In the genomic region with DNA sequence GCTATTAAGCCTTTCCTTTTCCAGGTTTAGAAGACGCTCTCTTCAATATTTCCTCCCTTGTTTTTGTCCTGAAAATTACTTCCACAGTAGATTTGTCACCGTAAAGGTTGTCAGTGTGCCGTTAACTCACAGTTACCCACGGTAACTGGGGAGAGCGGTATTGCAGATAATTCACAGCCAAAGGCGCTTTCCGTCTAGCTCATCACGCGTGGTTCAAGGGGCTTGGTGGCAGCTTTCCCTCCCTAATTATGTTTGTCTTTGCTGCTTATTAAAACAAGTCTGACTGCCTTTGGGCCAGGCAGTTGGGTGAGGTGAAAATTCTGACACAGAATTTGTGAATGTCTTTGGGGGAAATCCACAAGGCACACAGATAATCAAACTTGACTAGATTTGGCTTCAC, we compare ENCODE assay signal across 16 mouse cellular contexts.
A peak's percentile ranks its signal among the peaks of the same experiment; 100 is the strongest.
DNase-seq lines count a peak whose midpoint lies in the region; ATAC-seq and TF ChIP-seq lines count a peak whose summit lies in the region.
"Had no signal": no experiment of that assay in that cellular context is flagged by ENCODE, and none has a peak within 500 bp of the region (broad histone marks: within the 10 kb centered on the region; RNA-seq: fewer than 3 reads in every experiment).

No protein-coding gene starts in this region.

- H3K36me3 ChIP-seq in hindbrain, embryonic 12.5 days, result 0 out of 2 replicates have a peak, but pooled peaks cover 14% of the 10 kb centered on the region
- H3K36me3 ChIP-seq in hindbrain, embryonic 11.5 days (ENCODE audit: control insufficient read depth, insufficient read depth, low read length), result no peaks in the 10 kb centered on the region
- peaks cover 5% of the 10 kb centered on the region for H3K36me3 ChIP-seq in forebrain, postnatal 0 days (ENCODE audit: insufficient read depth)
- no peaks in the 10 kb centered on the region; the same call in 1 of the 2 replicates for H3K36me3 ChIP-seq in midbrain, postnatal 0 days (ENCODE audit: insufficient read depth, low read length)
- H3K36me3 ChIP-seq: embryonic facial prominence, embryonic 15.5 days; G1E; limb, embryonic 15.5 days had no signal

- no peak for TF ChIP-seq POLR2A in cerebellum, adult 2 months (IDR thresholded peaks at IDR 0.05; ENCODE audit: borderline replicate concordance, insufficient read depth, low read length)

- no peak overlapping the region for H3K9ac ChIP-seq in hindbrain, embryonic 12.5 days
- no peak overlapping the region for H3K9ac ChIP-seq in hindbrain, embryonic 11.5 days (ENCODE audit: low read depth, low read length)
- H3K9ac ChIP-seq in forebrain, postnatal 0 days, result no peak overlapping the region
- H3K9ac ChIP-seq in midbrain, postnatal 0 days (replicated peaks; ENCODE audit: low read length, poor library complexity, severe bottlenecking), result no peak overlapping the region
- H3K9ac ChIP-seq: embryonic facial prominence, embryonic 15.5 days; limb, embryonic 15.5 days had no signal

- no peak overlapping the region for H3K27ac ChIP-seq in cerebellum, adult 2 months (ENCODE audit: insufficient read depth, low read length)
- H3K27ac ChIP-seq in hindbrain, embryonic 12.5 days, result peak overlapping the region; percentile 66
- H3K27ac ChIP-seq in hindbrain, embryonic 11.5 days (ENCODE audit: low read depth, low read length), result no peak overlapping the region
- H3K27ac ChIP-seq in forebrain, postnatal 0 days (ENCODE audit: low read depth, low read length), result no peak overlapping the region
- peak overlapping the region; percentile 57 for H3K27ac ChIP-seq in midbrain, postnatal 0 days (ENCODE audit: low read depth, low read length)
- H3K27ac ChIP-seq: embryonic facial prominence, embryonic 15.5 days; limb, embryonic 15.5 days had no signal

- H3K27me3 ChIP-seq in cerebellum, adult 2 months (ENCODE audit: control insufficient read depth, insufficient read depth, low read length), result no peaks in the 10 kb centered on the region
- H3K27me3 ChIP-seq in hindbrain, embryonic 12.5 days, result no peaks in the 10 kb centered on the region
- no peaks in the 10 kb centered on the region for H3K27me3 ChIP-seq in hindbrain, embryonic 11.5 days (ENCODE audit: control insufficient read depth, insufficient read depth, low read length)
- H3K27me3 ChIP-seq in forebrain, postnatal 0 days (ENCODE audit: insufficient read depth, low read length), result no peaks in the 10 kb centered on the region
- no peaks in the 10 kb centered on the region for H3K27me3 ChIP-seq in midbrain, postnatal 0 days (ENCODE audit: insufficient read depth, low read length)
- H3K27me3 ChIP-seq: embryonic facial prominence, embryonic 15.5 days; limb, embryonic 15.5 days had no signal

- DNase-seq in cerebellum, adult 2 months, result no peak
- no peak for DNase-seq in cerebellum, adult 9-10 months
- no peak for DNase-seq in hindbrain, embryonic 11.5 days (ENCODE audit: low spot score)
- DNase-seq in forebrain, postnatal 0 days, result no peak
- no peak for DNase-seq in midbrain, postnatal 0 days (ENCODE audit: low spot score)
- DNase-seq in adrenal gland, postnatal 14 days, result no peak
- DNase-seq in yolk sac, embryonic 10.5 days (ENCODE audit: low spot score), result no peak
- DNase-seq: embryo, embryonic 11 days; kidney, adult 9 months; lung, postnatal 10 days had no signal

- ATAC-seq in hindbrain, embryonic 12.5 days (ENCODE audit: low FRiP score), result no peak
- no peak for ATAC-seq in hindbrain, embryonic 11.5 days (ENCODE audit: low FRiP score)
- peak; percentile 33; the same call in 1 of the 2 replicates for ATAC-seq in forebrain, postnatal 0 days
- ATAC-seq in midbrain, postnatal 0 days (ENCODE audit: low FRiP score), result 0 out of 2 replicates have a peak, but pooled peaks have one; percentile 14
- ATAC-seq: CD4-positive, CD25-positive, alpha-beta regulatory T cell, adult 4 months had no signal

- peaks cover 4% of the 10 kb centered on the region for H3K4me1 ChIP-seq in cerebellum, adult 2 months (ENCODE audit: control insufficient read depth, insufficient read depth, low read length)
- peaks cover 37% of the 10 kb centered on the region for H3K4me1 ChIP-seq in hindbrain, embryonic 12.5 days
- H3K4me1 ChIP-seq in hindbrain, embryonic 11.5 days (replicated peaks; ENCODE audit: control insufficient read depth, insufficient read depth, low read length), result no peaks in the 10 kb centered on the region
- peaks cover 21% of the 10 kb centered on the region for H3K4me1 ChIP-seq in forebrain, postnatal 0 days (ENCODE audit: insufficient read depth)
- H3K4me1 ChIP-seq in midbrain, postnatal 0 days (ENCODE audit: insufficient read depth, low read length), result peaks cover 11% of the 10 kb centered on the region
- H3K4me1 ChIP-seq: megakaryocyte, embryonic 14.5 days had no signal

- H3K4me3 ChIP-seq in cerebellum, adult 2 months (replicated peaks; ENCODE audit: insufficient read depth, low read depth, low read length), result peak overlapping the region; percentile 28
- no peak overlapping the region for H3K4me3 ChIP-seq in hindbrain, embryonic 12.5 days
- H3K4me3 ChIP-seq in hindbrain, embryonic 11.5 days (ENCODE audit: low read depth, low read length), result no peak overlapping the region
- H3K4me3 ChIP-seq in forebrain, postnatal 0 days (ENCODE audit: low read depth, low read length), result no peak overlapping the region
- no peak overlapping the region for H3K4me3 ChIP-seq in midbrain, postnatal 0 days (ENCODE audit: low read depth, low read length)
- H3K4me3 ChIP-seq: embryonic facial prominence, embryonic 15.5 days; limb, embryonic 15.5 days; megakaryocyte, embryonic 14.5 days had no signal

- H3K9me3 ChIP-seq in hindbrain, embryonic 12.5 days (replicated peaks), result no peaks in the 10 kb centered on the region
- H3K9me3 ChIP-seq in hindbrain, embryonic 11.5 days (ENCODE audit: control insufficient read depth, low read length), result no peaks in the 10 kb centered on the region
- no peaks in the 10 kb centered on the region for H3K9me3 ChIP-seq in forebrain, postnatal 0 days (ENCODE audit: low read length)
- no peaks in the 10 kb centered on the region for H3K9me3 ChIP-seq in midbrain, postnatal 0 days (ENCODE audit: low read length)
- H3K9me3 ChIP-seq: embryonic facial prominence, embryonic 15.5 days; G1E; limb, embryonic 15.5 days; megakaryocyte, embryonic 14.5 days had no signal

- no peak for TF ChIP-seq CTCF in cerebellum, adult 2 months (IDR thresholded peaks at IDR 0.05; ENCODE audit: borderline replicate concordance, insufficient read depth, low read depth, low read length)
- 0 out of 2 replicates have a peak, but pooled peaks have one; percentile 1 for TF ChIP-seq CTCF in forebrain, postnatal 0 days (IDR thresholded peaks at IDR 0.05; ENCODE audit: low read depth)
- TF ChIP-seq CTCF in midbrain, postnatal 0 days (IDR thresholded peaks at IDR 0.05), result no peak

- WGBS in cerebellum, adult 2 months, result 48% methylated on average over 9 of the region's 9 CpGs
- 53% methylated on average over 9 of the region's 9 CpGs for WGBS in hindbrain, embryonic 12.5 days
- 68% methylated on average over 9 of the region's 9 CpGs for WGBS in hindbrain, embryonic 11.5 days
- WGBS in forebrain, postnatal 0 days, result 14% methylated on average over 9 of the region's 9 CpGs
- WGBS in midbrain, postnatal 0 days, result 26% methylated on average over 9 of the region's 9 CpGs

- peak overlapping the region; percentile 21; the same call in 1 of the 2 replicates for H3K4me2 ChIP-seq in hindbrain, embryonic 12.5 days (replicated peaks)
- H3K4me2 ChIP-seq in hindbrain, embryonic 11.5 days (replicated peaks; ENCODE audit: low read depth, low read length), result no peak overlapping the region
- H3K4me2 ChIP-seq in forebrain, postnatal 0 days (ENCODE audit: low read depth), result peak overlapping the region; percentile 7; the same call in 1 of the 2 replicates
- H3K4me2 ChIP-seq in midbrain, postnatal 0 days (ENCODE audit: low read depth, low read length, poor library complexity, severe bottlenecking), result peak overlapping the region; percentile 36
- H3K4me2 ChIP-seq: embryonic facial prominence, embryonic 15.5 days; limb, embryonic 15.5 days had no signal

Comparison
In these comparisons a context has a peak if more than half of its experiments do, and no peak if none do; other contexts are left out.
1. H3K27ac ChIP-seq: peak in hindbrain, embryonic 12.5 days (single experiment) and midbrain, postnatal 0 days (single experiment); none in cerebellum, adult 2 months (single experiment), hindbrain, embryonic 11.5 days (single experiment) and forebrain, postnatal 0 days (single experiment).
2. ATAC-seq: peak in forebrain, postnatal 0 days (single experiment) and midbrain, postnatal 0 days (single experiment); none in hindbrain, embryonic 12.5 days (single experiment) and hindbrain, embryonic 11.5 days (single experiment).